Mouse (Mus musculus): ENCODE measurements around the gene Gdpd2.
A peak's percentile ranks its signal among the peaks of the same experiment; 100 is the strongest.

Gene Gdpd2

DNA sequence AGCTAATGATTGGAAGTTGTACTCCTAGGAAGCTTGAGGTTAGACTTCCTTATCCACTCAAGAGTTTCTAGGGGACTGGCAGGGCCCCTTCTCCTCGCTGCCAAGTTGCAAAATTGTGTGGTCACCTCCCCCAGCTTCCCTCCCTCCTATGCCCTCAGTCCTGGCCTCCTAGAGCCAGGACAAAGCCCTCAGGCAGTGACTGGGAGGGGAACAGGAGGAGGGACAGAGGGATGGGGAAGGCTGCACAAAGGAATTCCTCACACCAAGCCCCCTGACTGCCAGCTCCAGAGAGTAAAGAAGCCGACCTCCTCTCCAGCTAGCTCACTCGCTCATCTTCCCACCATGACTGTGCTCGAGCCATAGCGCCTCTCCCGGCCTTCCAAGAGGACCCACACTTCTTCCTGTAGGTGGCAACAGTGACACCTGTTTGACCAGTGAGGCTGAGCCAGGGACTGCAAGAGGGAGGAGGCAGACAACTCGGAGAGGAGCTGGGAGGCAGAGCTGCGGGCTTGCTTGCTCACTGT is at the start of gene Gdpd2:
TSS of gene Gdpd2 (plus strand) at position 209 of the 524 bp plus-strand sequence.
- DNase-seq (ENCODE audit: low read depth, low spot score), result peak; percentile 74

- no peak for DNase-seq (ENCODE audit: low read depth, low spot score)
Observed at GRCm38 (mm10) chrX:100686527-100686926, 43.1 kb upstream of the Gdpd2 start.

GRCm38 (mm10) chrX:100687360-100688032 is 42.2 kb upstream of the Gdpd2 start:
- no peak for DNase-seq (ENCODE audit: low read depth, low spot score)

DNA sequence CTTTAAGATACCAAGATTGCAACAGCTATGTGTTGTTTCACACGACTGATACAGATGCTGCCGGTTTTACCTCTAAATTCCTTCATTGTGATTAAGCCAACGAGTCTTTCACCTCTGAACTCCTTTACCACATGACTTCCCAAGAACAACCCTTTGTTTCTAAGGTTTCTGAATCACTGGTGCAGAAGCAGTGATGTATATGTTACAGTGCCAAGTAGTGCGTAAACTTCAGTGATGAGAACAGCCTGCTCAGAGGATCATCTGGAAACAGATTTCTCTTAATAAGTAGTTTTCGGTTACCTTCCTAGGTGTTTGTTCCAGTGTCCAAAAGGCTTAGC is 41.7 kb upstream of the Gdpd2 start:
- DNase-seq (ENCODE audit: low read depth, low spot score), result no peak

GRCm38 (mm10) chrX:100696776-100697175 is 32.9 kb upstream of the Gdpd2 start:
- DNase-seq (ENCODE audit: low read depth, low spot score), result no peak

- DNase-seq (ENCODE audit: low read depth, low spot score), result no peak
Observed at GRCm38 (mm10) chrX:100708032-100708431, 21.6 kb upstream of the Gdpd2 start.

GRCm38 (mm10) chrX:100716173-100716572 is 13.5 kb upstream of the Gdpd2 start:
- no peak for DNase-seq (ENCODE audit: low read depth, low spot score)

DNA sequence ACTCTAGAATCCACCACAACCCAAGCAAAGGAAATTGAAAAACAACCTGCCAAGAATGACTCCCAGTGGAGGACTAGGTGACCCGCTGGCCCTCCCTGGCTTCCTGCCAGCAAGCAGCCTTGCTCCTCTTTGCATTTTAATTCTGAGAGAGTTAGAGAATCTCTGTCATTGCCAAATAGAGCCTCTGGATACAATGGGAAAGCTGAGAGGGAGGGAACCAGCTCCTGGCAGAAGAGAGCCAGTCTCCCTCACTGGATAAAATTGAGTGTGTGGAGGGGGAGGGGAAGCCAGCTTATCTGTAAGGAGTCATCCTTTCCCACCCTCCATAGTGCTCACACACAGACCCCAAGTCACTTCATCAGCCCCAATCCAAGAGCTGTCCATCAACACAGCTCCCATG is 726 bp upstream of the Gdpd2 start:
- DNase-seq (ENCODE audit: low read depth, low spot score), result no peak

DNA sequence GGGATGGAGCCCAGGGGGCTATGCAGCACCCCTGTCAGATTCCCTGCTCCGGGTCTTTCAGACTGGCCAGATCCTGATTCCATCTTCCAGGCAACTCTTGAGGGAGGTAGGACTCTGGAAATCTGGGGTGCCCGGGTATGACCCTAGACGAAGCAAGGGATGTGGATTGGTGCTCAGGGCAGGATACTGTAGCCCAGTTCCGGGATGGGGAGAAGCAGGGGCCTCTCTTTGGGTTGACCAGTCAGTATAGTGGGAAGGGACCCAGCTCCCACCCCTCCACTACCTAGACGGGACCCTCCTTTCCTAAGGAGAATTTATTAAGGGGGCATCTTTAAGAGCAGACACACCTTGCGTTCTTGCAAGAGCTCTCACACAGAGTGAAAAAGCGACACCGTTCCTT is 593 bp downstream of the Gdpd2 start:
- DNase-seq (ENCODE audit: low read depth, low spot score), result no peak

DNA sequence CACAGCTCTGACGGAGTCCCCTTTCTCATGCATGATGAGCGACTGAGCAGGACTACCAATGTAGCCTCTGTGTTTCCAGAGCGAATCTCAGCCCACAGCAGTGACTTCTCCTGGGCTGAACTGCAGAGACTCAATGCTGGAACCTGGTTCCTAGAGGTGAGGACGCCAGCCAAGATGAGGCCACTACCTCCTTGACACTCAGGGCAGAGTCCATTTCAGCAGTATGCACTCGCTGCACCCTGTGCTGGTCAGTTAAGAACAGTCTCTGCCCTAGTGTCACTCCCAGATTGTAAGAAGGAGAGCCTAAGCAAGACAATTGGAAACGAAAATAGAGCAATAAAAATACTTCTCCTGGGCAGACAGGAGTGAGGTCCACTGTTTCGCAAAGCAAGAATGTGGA is 4.7 kb downstream of the Gdpd2 start:
- DNase-seq (ENCODE audit: low read depth, low spot score), result no peak

DNA sequence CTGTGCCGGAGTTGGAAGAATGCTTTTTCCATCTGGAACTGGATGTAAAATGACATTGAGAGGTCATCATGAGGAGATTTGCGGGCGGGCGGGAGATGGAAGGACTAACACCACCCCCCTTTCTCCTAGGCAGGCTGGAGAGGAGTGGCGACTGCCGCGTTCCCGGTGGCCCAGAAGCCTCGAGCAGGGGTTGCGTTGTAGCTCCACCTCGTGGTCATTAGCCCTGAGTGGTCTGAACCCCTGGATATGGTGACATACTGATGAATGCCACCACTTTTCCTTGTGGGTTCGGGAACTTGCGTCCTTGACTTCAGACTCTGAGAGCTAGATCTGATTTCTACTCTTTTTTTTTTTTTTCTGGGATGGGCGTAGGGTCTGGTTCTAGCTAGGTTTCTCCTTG is 9.2 kb downstream of the Gdpd2 start:
- peak; percentile 53 for DNase-seq (ENCODE audit: low read depth, low spot score)

GRCm38 (mm10) chrX:100739443-100739842 is 9.8 kb downstream of the Gdpd2 start:
- DNase-seq (ENCODE audit: low read depth, low spot score), result peak; percentile 15

DNA sequence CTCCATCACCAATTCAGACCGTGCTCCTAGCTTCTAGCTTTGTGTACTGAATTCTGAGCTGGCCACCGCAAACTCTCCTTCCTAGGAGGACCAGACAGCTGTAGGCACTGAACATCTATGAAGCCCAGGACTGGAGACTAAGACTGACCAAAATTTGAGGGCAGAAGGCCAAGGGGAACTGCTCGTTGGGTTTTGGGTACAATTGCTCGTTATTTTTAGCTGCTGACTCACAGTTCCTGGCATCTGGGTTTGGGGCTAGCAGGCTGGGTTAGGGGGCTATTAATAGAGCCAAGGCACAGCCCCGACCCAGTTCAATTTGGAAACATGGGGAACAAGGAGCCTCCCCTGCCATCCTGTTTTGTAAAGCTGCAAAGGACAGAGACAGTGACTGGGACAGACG is 11.1 kb downstream of the Gdpd2 start:
- no peak for DNase-seq (ENCODE audit: low read depth, low spot score)

- peak; percentile 82 for DNase-seq (ENCODE audit: low read depth, low spot score)
Observed at GRCm38 (mm10) chrX:100741940-100742339, 12.3 kb downstream of the Gdpd2 start.

DNA sequence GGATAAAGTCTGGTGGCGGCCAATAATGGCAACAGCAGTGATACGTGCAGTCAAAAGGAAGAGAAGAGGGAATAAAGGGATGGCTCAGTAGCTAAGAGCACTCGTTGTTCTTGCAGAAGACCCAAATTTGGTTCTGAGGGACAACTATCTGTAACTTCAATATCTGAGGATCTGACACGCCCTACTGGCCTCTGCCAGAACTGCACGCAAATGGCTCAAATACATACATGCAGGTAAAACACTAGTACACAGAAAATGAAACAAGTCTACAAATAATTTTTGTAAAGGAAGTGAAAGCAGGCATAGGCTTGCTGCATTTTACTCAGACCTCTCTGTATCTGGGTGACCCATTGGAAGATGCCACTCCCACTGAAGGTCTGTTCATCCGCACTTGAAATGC is 36.2 kb downstream of the Gdpd2 start:
- DNase-seq (ENCODE audit: low read depth, low spot score), result peak; percentile 52

- DNase-seq (ENCODE audit: low read depth, low spot score), result peak; percentile 68
Observed at GRCm38 (mm10) chrX:100767181-100767884, 37.7 kb downstream of the Gdpd2 start, which contains the start of gene Dlg3. Gene Dlg3 (plus strand): TSS chrX:100767722.

- DNase-seq (ENCODE audit: low read depth, low spot score), result no peak
Observed at GRCm38 (mm10) chrX:100767885-100768626, 38.4 kb downstream of the Gdpd2 start.

GRCm38 (mm10) chrX:100769281-100769680 is 39.6 kb downstream of the Gdpd2 start:
- no peak for DNase-seq (ENCODE audit: low read depth, low spot score)

- DNase-seq (ENCODE audit: low read depth, low spot score), result peak; percentile 55
Observed at GRCm38 (mm10) chrX:100774341-100774811, 44.7 kb downstream of the Gdpd2 start.

DNA sequence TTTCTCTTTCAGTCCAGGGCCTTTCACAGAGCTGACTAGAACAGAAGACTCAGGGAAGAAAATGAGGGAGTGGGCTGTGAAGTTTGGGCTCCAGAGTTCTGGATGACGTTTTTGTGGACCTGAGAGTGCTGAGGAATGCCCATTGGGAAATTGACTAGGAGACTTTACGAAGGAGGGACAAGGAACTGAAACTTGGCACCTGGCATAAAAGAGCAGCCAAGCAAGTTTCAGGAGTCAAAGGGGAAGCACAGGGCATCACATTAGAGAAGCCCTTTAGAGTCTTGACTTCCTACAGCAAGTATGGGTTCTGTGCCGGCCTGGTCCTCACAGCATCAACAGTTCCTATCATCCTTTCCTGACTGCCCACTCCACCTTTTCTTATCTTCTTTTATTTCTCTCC is 45.7 kb downstream of the Gdpd2 start:
- DNase-seq (ENCODE audit: low read depth, low spot score), result no peak

DNA sequence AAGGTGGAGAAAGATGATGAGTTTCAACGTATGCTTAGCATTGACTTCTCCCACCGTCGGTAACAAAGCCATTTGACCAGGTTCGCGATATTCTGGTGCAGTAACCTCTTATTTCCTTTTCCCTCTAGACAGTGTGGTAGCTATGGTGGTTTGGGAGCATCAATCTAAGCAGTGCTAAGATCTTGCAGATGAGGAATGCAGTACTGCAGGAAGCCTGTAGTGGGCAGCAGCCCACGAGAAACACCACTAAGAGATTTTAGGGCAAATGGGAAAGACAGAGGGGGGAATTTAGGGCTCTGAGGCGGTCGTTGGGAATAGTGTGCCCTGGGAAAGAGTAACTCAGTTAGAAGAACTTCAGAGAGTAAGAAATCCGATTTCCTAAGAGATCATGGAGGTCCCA is 46.8 kb downstream of the Gdpd2 start:
- peak; percentile 80 for DNase-seq (ENCODE audit: low read depth, low spot score)

- DNase-seq (ENCODE audit: low read depth, low spot score), result peak; percentile 94
Observed at GRCm38 (mm10) chrX:100776985-100777654, 47.4 kb downstream of the Gdpd2 start.
